Mouse (Mus musculus): ENCODE data around the gene Kmt2d.
A peak's percentile ranks its signal among the peaks of the same experiment; 100 is the strongest.
"Not testable (repeated sequence)": the region's sequence is repeated elsewhere in the genome, so short reads cannot be mapped to it uniquely, and the experiment has no call there.

Kmt2d gene

GRCm38 (mm10) chr15:98827611-98828011 lies 43.4 kb downstream of the Kmt2d start:
- no peak for DNase-seq

- DNase-seq, result no peak
Observed at GRCm38 (mm10) chr15:98823434-98823833, 47.6 kb downstream of the Kmt2d start.

GRCm38 (mm10) chr15:98822147-98822546 lies 48.9 kb downstream of the Kmt2d start:
- DNase-seq, result no peak

GRCm38 (mm10) chr15:98821403-98821802 lies 49.6 kb downstream of the Kmt2d start:
- DNase-seq, result no peak

GRCm38 (mm10) chr15:98820937-98821336 lies 50.1 kb downstream of the Kmt2d start:
- DNase-seq, result no peak

- DNase-seq, result no peak
Observed at GRCm38 (mm10) chr15:98818171-98818570, 52.8 kb downstream of the Kmt2d start.

GRCm38 (mm10) chr15:98812741-98813424 lies 58.1 kb downstream of the Kmt2d start:
- no peak for DNase-seq

GRCm38 (mm10) chr15:98810212-98810611 lies 60.8 kb downstream of the Kmt2d start:
- DNase-seq, result not testable (repeated sequence)

GRCm38 (mm10) chr15:98809390-98809789 lies 61.6 kb downstream of the Kmt2d start, which contains the start of gene Ddn:
Ddn (minus strand) TSS chr15:98809490.
- no peak for DNase-seq

GRCm38 (mm10) chr15:98808651-98809134 lies 62.3 kb downstream of the Kmt2d start:
- DNase-seq, result no peak

- DNase-seq, result peak in 1 of 2 experiments; percentile 31
Observed at GRCm38 (mm10) chr15:98807895-98808650, 62.9 kb downstream of the Kmt2d start.

GRCm38 (mm10) chr15:98806809-98807770 lies 63.9 kb downstream of the Kmt2d start:
- no peak for DNase-seq

GRCm38 (mm10) chr15:98806071-98806808 lies 64.8 kb downstream of the Kmt2d start:
- no peak for DNase-seq

- peak; percentile 68 to 70 for DNase-seq
Observed at GRCm38 (mm10) chr15:98805324-98806040, 65.5 kb downstream of the Kmt2d start.

- DNase-seq, result peak; percentile 88 to 94
Observed at GRCm38 (mm10) chr15:98804054-98804453, 67.0 kb downstream of the Kmt2d start.

- DNase-seq, result no peak
Observed at GRCm38 (mm10) chr15:98802926-98803325, 68.1 kb downstream of the Kmt2d start.

- DNase-seq, result peak; percentile 76 to 85
Observed at GRCm38 (mm10) chr15:98799396-98799795, 71.6 kb downstream of the Kmt2d start.

- DNase-seq, result no peak
Observed at GRCm38 (mm10) chr15:98798903-98799302, 72.1 kb downstream of the Kmt2d start.

- no peak for DNase-seq
Observed at GRCm38 (mm10) chr15:98797835-98798492, 73.0 kb downstream of the Kmt2d start.

GRCm38 (mm10) chr15:98796803-98797595 lies 74.0 kb downstream of the Kmt2d start:
- no peak for DNase-seq
